Comparison of ENCODE assay signal across 8 mouse cellular contexts in genomic region chr3:97932131-97932530, GRCm38 (mm10). TPM values are rescaled to one million over a fixed set of nuclear protein-coding genes. Genes with fewer than 3 reads are reported as not detected.
DNase-seq lines count a peak whose midpoint lies in the region; ATAC-seq and TF ChIP-seq lines count a peak whose summit lies in the region.

No protein-coding gene starts in this region.

- no peak overlapping the region for H3K4me3 ChIP-seq in embryonic facial prominence, embryonic 10.5 days
- peak overlapping the region; percentile 8; the same call in 1 of the 2 replicates for H3K4me3 ChIP-seq in kidney, postnatal 0 days (replicated peaks; ENCODE audit: low read depth, low read length)
- H3K4me3 ChIP-seq in midbrain, embryonic 11.5 days (ENCODE audit: low read depth, low read length) = no peak overlapping the region

- peak overlapping the region; percentile 60 for H3K27ac ChIP-seq in embryonic facial prominence, embryonic 10.5 days (replicated peaks)
- no peak overlapping the region for H3K27ac ChIP-seq in kidney, postnatal 0 days
- H3K27ac ChIP-seq in midbrain, embryonic 11.5 days (ENCODE audit: low read depth, low read length) = no peak overlapping the region

- peaks cover 68% of the 10 kb centered on the region for H3K4me1 ChIP-seq in embryonic facial prominence, embryonic 10.5 days
- peaks cover 7% of the 10 kb centered on the region; the same call in 1 of the 2 replicates for H3K4me1 ChIP-seq in kidney, postnatal 0 days (replicated peaks; ENCODE audit: insufficient read depth, low read length)
- peaks cover 9% of the 10 kb centered on the region for H3K4me1 ChIP-seq in midbrain, embryonic 11.5 days (ENCODE audit: control insufficient read depth, insufficient read depth, low read length)

- no peaks in the 10 kb centered on the region for H3K36me3 ChIP-seq in embryonic facial prominence, embryonic 10.5 days (replicated peaks)
- H3K36me3 ChIP-seq in kidney, postnatal 0 days (ENCODE audit: insufficient read depth, low read length) = no peaks in the 10 kb centered on the region
- no peaks in the 10 kb centered on the region for H3K36me3 ChIP-seq in midbrain, embryonic 11.5 days (ENCODE audit: control insufficient read depth, insufficient read depth, low read length)

- H3K9me3 ChIP-seq in embryonic facial prominence, embryonic 10.5 days = no peaks in the 10 kb centered on the region
- H3K9me3 ChIP-seq in kidney, postnatal 0 days (replicated peaks; ENCODE audit: low read length) = no peaks in the 10 kb centered on the region
- H3K9me3 ChIP-seq in midbrain, embryonic 11.5 days (ENCODE audit: control insufficient read depth, low read length) = no peaks in the 10 kb centered on the region

- peak; percentile 19 to 71 for DNase-seq in heart, adult 18-20 months
- DNase-seq in heart, postnatal 4 days = no peak
- no peak for DNase-seq in embryonic facial prominence, embryonic 10.5 days (ENCODE audit: low spot score)
- DNase-seq in kidney, postnatal 0 days (ENCODE audit: low spot score) = peak; percentile 68
- peak; percentile 80 for DNase-seq in midbrain, embryonic 11.5 days (ENCODE audit: low spot score, missing footprints)
- peak; percentile 28 for DNase-seq in thymus, postnatal 0 days (ENCODE audit: low spot score)
- no peak for DNase-seq in retina, embryonic 14.5 days (ENCODE audit: low spot score)
- DNase-seq in adrenal gland, postnatal 36 days = no peak

- ATAC-seq in kidney, postnatal 0 days (replicated peaks; ENCODE audit: low FRiP score, low read depth) = no peak
- no peak for ATAC-seq in midbrain, embryonic 11.5 days (ENCODE audit: low FRiP score)

- no peak for TF ChIP-seq CTCF in kidney, postnatal 0 days (IDR thresholded peaks at IDR 0.05; ENCODE audit: low read depth)

- 28% methylated on average over 10 of the region's 10 CpGs for WGBS in embryonic facial prominence, embryonic 10.5 days
- 9% methylated on average over 10 of the region's 10 CpGs for WGBS in kidney, postnatal 0 days
- 26% methylated on average over 10 of the region's 10 CpGs for WGBS in midbrain, embryonic 11.5 days

- peak overlapping the region; percentile 48 for H3K4me2 ChIP-seq in kidney, postnatal 0 days (ENCODE audit: low read length)
- H3K4me2 ChIP-seq in midbrain, embryonic 11.5 days = no peak overlapping the region

- 0 out of 2 replicates have a peak overlapping the region, but pooled peaks have one; percentile 14 for H3K9ac ChIP-seq in kidney, postnatal 0 days (ENCODE audit: low read depth, low read length)
- no peak overlapping the region for H3K9ac ChIP-seq in midbrain, embryonic 11.5 days (ENCODE audit: low read length)

- peaks cover 12% of the 10 kb centered on the region; the same call in 1 of the 2 replicates for H3K27me3 ChIP-seq in embryonic facial prominence, embryonic 10.5 days (replicated peaks; ENCODE audit: low read depth, poor library complexity, severe bottlenecking)
- H3K27me3 ChIP-seq in kidney, postnatal 0 days (ENCODE audit: insufficient read depth, low read length) = no peaks in the 10 kb centered on the region
- H3K27me3 ChIP-seq in midbrain, embryonic 11.5 days (ENCODE audit: control insufficient read depth, insufficient read depth, low read length) = peaks cover 6% of the 10 kb centered on the region

RNA-seq across cellular contexts. Expression of gene Sec22b, which starts 31.1 kb away (rescaled TPM):
- total RNA-seq in heart, adult 18-20 months (2021) = 10 to 100 TPM; 49.2 to 52.3 TPM
- total RNA-seq in heart, postnatal 4 days (2021) = 10 to 100 TPM; 62.4 to 63.3 TPM
- 119 and 122 TPM in 2 replicates for polyA plus RNA-seq in embryonic facial prominence, embryonic 10.5 days (2016; fragmentation: Nextera tagmentation; extraction: Ambion mirVana)
- polyA plus RNA-seq in kidney, postnatal 0 days (2015; fragmentation: Nextera tagmentation; extraction: Ambion mirVana) = 97.7 and 102 TPM in 2 replicates
- polyA plus RNA-seq in midbrain, embryonic 11.5 days (2014; fragmentation: Nextera tagmentation; extraction: Ambion mirVana) = 122 and 127 TPM in 2 replicates
- polyA plus RNA-seq in thymus, postnatal 0 days (2015; fragmentation: Nextera tagmentation; extraction: Ambion mirVana) = 108 and 112 TPM in 2 replicates
- 100 to 1,000 TPM; 111 to 140 TPM for total RNA-seq in adrenal gland, postnatal 36 days (2021)

RNA-seq across cellular contexts. Expression of gene Pde4dip, which starts 43.6 kb away (rescaled TPM):
- total RNA-seq in heart, adult 18-20 months (2021) = 1,000 to 10,000 TPM; 1,617 to 1,852 TPM
- 100 to 1,000 TPM; 632 to 678 TPM for total RNA-seq in heart, postnatal 4 days (2021)
- 27.0 and 28.2 TPM in 2 replicates for polyA plus RNA-seq in embryonic facial prominence, embryonic 10.5 days (2016; fragmentation: Nextera tagmentation; extraction: Ambion mirVana)
- polyA plus RNA-seq in kidney, postnatal 0 days (2015; fragmentation: Nextera tagmentation; extraction: Ambion mirVana) = 17.6 and 18.0 TPM in 2 replicates
- polyA plus RNA-seq in midbrain, embryonic 11.5 days (2014; fragmentation: Nextera tagmentation; extraction: Ambion mirVana) = 27.6 and 29.1 TPM in 2 replicates
- 7.3 and 8.8 TPM in 2 replicates for polyA plus RNA-seq in thymus, postnatal 0 days (2015; fragmentation: Nextera tagmentation; extraction: Ambion mirVana)
- 10 to 100 TPM; 25.3 to 28.1 TPM for total RNA-seq in adrenal gland, postnatal 36 days (2021)

Comparison
In these comparisons a context has a peak if more than half of its experiments do, and no peak if none do; other contexts are left out.
1. DNase-seq: peak in heart, adult 18-20 months (2 of 2), kidney, postnatal 0 days (single experiment), midbrain, embryonic 11.5 days (single experiment) and thymus, postnatal 0 days (single experiment); none in heart, postnatal 4 days (single experiment), embryonic facial prominence, embryonic 10.5 days (single experiment), retina, embryonic 14.5 days (single experiment) and adrenal gland, postnatal 36 days (0 of 2).